Comparison of ENCODE assay signal across 27 mouse cellular contexts in the genomic region with DNA sequence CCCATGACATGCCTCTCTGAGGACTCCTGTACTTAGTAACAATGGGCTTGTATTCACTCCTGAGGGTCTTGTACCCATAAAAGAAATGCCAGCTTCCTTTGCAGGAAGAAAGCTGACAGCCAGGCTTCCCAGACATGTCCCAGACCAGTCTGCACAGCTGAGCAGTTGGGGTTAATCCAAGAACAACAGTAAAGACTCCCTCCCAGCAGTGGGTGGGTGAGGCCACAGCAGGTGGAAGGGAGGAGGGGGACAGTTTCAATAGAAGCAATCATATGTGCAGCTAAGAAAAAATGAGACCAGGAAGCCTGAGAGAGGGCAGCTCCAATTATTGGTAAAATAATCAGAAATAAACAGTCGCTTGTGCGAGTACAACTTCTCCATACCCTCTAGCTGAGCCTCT. TPM values are rescaled to one million over a fixed set of nuclear protein-coding genes. Genes with fewer than 3 reads are reported as not detected.
DNase-seq lines count a peak whose midpoint lies in the region; ATAC-seq and TF ChIP-seq lines count a peak whose summit lies in the region.
"Had no signal": no experiment of that assay in that cellular context is flagged by ENCODE, and none has a peak within 500 bp of the region (broad histone marks: within the 10 kb centered on the region; RNA-seq: fewer than 3 reads in every experiment).

No protein-coding gene starts in this region.

- H3K4me3 ChIP-seq in heart, embryonic 14.5 days (ENCODE audit: control insufficient read depth in 1 of 2, insufficient read depth in 1 of 2, low read depth in 1 of 2, low read length in 2 of 2), result no peak overlapping the region
- H3K4me3 ChIP-seq in limb, embryonic 14.5 days (replicated peaks; ENCODE audit: low read length), result no peak overlapping the region
- H3K4me3 ChIP-seq in limb, embryonic 10.5 days, result no peak overlapping the region
- H3K4me3 ChIP-seq: gastrocnemius, adult 2 months; heart, adult 2 months; hindbrain, embryonic 10.5 days; hindbrain, embryonic 15.5 days; limb, embryonic 15.5 days; liver, embryonic 13.5 days; megakaryocyte, embryonic 14.5 days; midbrain, embryonic 12.5 days; neural tube, embryonic 13.5 days had no signal

- intact Hi-C loops in heart, postnatal 14 days (cut with DNase I), result no loop called here

- H3K9me3 ChIP-seq in heart, embryonic 14.5 days (ENCODE audit: control insufficient read depth, low read length), result no peaks in the 10 kb centered on the region
- H3K9me3 ChIP-seq in limb, embryonic 14.5 days (ENCODE audit: control insufficient read depth, low read length), result no peaks in the 10 kb centered on the region
- no peaks in the 10 kb centered on the region for H3K9me3 ChIP-seq in limb, embryonic 10.5 days (replicated peaks)
- H3K9me3 ChIP-seq: hindbrain, embryonic 10.5 days; hindbrain, embryonic 15.5 days; limb, embryonic 15.5 days; liver, embryonic 13.5 days; megakaryocyte, embryonic 14.5 days; midbrain, embryonic 12.5 days; neural tube, embryonic 13.5 days had no signal

- no peaks in the 10 kb centered on the region for H3K27me3 ChIP-seq in heart, embryonic 14.5 days (ENCODE audit: control insufficient read depth, insufficient read depth, low read length)
- no peaks in the 10 kb centered on the region for H3K27me3 ChIP-seq in limb, embryonic 14.5 days (ENCODE audit: control insufficient read depth, insufficient read depth, low read length)
- no peaks in the 10 kb centered on the region for H3K27me3 ChIP-seq in limb, embryonic 10.5 days (ENCODE audit: low read depth, poor library complexity, severe bottlenecking)
- H3K27me3 ChIP-seq: hindbrain, embryonic 15.5 days; limb, embryonic 15.5 days; liver, embryonic 13.5 days; megakaryocyte, embryonic 14.5 days; midbrain, embryonic 12.5 days; neural tube, embryonic 13.5 days had no signal

- 67% methylated on average over 2 of the region's 2 CpGs for WGBS in heart, embryonic 14.5 days
- 86% methylated on average over 2 of the region's 2 CpGs for WGBS in limb, embryonic 14.5 days
- WGBS in limb, embryonic 10.5 days, result 96% methylated on average over 2 of the region's 2 CpGs

- TF ChIP-seq POLR2A in limb, embryonic 14.5 days (IDR thresholded peaks at IDR 0.05; ENCODE audit: borderline replicate concordance, extremely low read depth, insufficient read depth, insufficient read length), result no peak

- H3K9ac ChIP-seq in heart, embryonic 14.5 days (ENCODE audit: low read length), result no peak overlapping the region
- H3K9ac ChIP-seq in limb, embryonic 14.5 days (ENCODE audit: low read depth, low read length, severe bottlenecking), result no peak overlapping the region
- H3K9ac ChIP-seq: hindbrain, embryonic 15.5 days; limb, embryonic 15.5 days; liver, embryonic 13.5 days; midbrain, embryonic 12.5 days; neural tube, embryonic 13.5 days had no signal

- no peaks in the 10 kb centered on the region for H3K36me3 ChIP-seq in heart, embryonic 14.5 days (ENCODE audit: control insufficient read depth, insufficient read depth, low read length)
- no peaks in the 10 kb centered on the region for H3K36me3 ChIP-seq in limb, embryonic 14.5 days (ENCODE audit: control insufficient read depth, insufficient read depth, low read length)
- no peaks in the 10 kb centered on the region for H3K36me3 ChIP-seq in limb, embryonic 10.5 days
- H3K36me3 ChIP-seq: G1E; hindbrain, embryonic 10.5 days; hindbrain, embryonic 15.5 days; limb, embryonic 15.5 days; liver, embryonic 13.5 days; midbrain, embryonic 12.5 days; neural tube, embryonic 13.5 days had no signal

- no peak for DNase-seq in heart, postnatal 14 days
- DNase-seq in limb, embryonic 14.5 days (ENCODE audit: low spot score), result peak; percentile 10
- no peak for DNase-seq in limb, embryonic 10.5 days (ENCODE audit: low spot score)
- DNase-seq in ZHBTc4 (ENCODE audit: low read depth, low spot score), result peak; percentile 12
- DNase-seq in thymus, adult 18-20 months, result no peak
- DNase-seq: adrenal gland, postnatal 36 days; B cell, adult 2 months; gastrocnemius, adult 2 months; gastrocnemius, postnatal 36 days; heart, adult 2 months; kidney, adult 11 months; liver, embryonic 13.5 days; lung, adult 18-20 months; lung, postnatal 4 days; right cerebral cortex, postnatal 14 days had no signal

- H3K27ac ChIP-seq in heart, embryonic 14.5 days (replicated peaks in 1 of 2; ENCODE audit: control insufficient read depth in 1 of 2, insufficient read depth in 1 of 2, low read depth in 2 of 2, low read length in 2 of 2), result no peak overlapping the region
- no peak overlapping the region for H3K27ac ChIP-seq in limb, embryonic 14.5 days (replicated peaks; ENCODE audit: low read depth, low read length)
- H3K27ac ChIP-seq in limb, embryonic 10.5 days, result no peak overlapping the region
- H3K27ac ChIP-seq: gastrocnemius, adult 2 months; heart, adult 2 months; hindbrain, embryonic 10.5 days; hindbrain, embryonic 15.5 days; limb, embryonic 15.5 days; liver, embryonic 13.5 days; midbrain, embryonic 12.5 days; neural tube, embryonic 13.5 days had no signal

- ATAC-seq in heart, embryonic 14.5 days (ENCODE audit: insufficient number of reproducible peaks, insufficient read depth, low FRiP score, low read depth), result peak; percentile 72; the same call in 1 of the 2 replicates
- no peak for ATAC-seq in limb, embryonic 14.5 days (ENCODE audit: low FRiP score, low read depth)
- ATAC-seq: forebrain, embryonic 16.5 days; inflammation-experienced regulatory T-cells, adult 6 months; lung, postnatal 0 days; Patski had no signal

- no peak overlapping the region for H3K4me2 ChIP-seq in heart, embryonic 14.5 days (ENCODE audit: low read length)
- no peak overlapping the region for H3K4me2 ChIP-seq in limb, embryonic 14.5 days (replicated peaks; ENCODE audit: low read depth, low read length, severe bottlenecking)
- H3K4me2 ChIP-seq: hindbrain, embryonic 15.5 days; limb, embryonic 15.5 days; liver, embryonic 13.5 days; midbrain, embryonic 12.5 days; neural tube, embryonic 13.5 days had no signal

- peaks cover 0 to 7% of the 10 kb centered on the region in 2 experiments; a peak in 1 of 4 replicates for H3K4me1 ChIP-seq in heart, embryonic 14.5 days (ENCODE audit: control insufficient read depth in 2 of 2, insufficient read depth in 2 of 2, low read length in 2 of 2)
- no peaks in the 10 kb centered on the region for H3K4me1 ChIP-seq in limb, embryonic 14.5 days (ENCODE audit: control insufficient read depth, insufficient read depth, low read length)
- H3K4me1 ChIP-seq in limb, embryonic 10.5 days, result no peaks in the 10 kb centered on the region; the same call in 1 of the 2 replicates
- H3K4me1 ChIP-seq: hindbrain, embryonic 15.5 days; limb, embryonic 15.5 days; liver, embryonic 13.5 days; megakaryocyte, embryonic 14.5 days; neural tube, embryonic 13.5 days had no signal

RNA-seq across cellular contexts. Expression of a gene that starts 40.9 kb away (rescaled TPM):
- 0.22 and 0.31 TPM in 2 replicates for polyA plus RNA-seq in heart, embryonic 14.5 days (2014; fragmentation: Nextera tagmentation; extraction: Ambion mirVana)
- 1 to 10 TPM in 1 of 2 experiments, under 1 TPM in 1; 0.38 to 1.1 TPM for total RNA-seq in heart, postnatal 14 days (2021)
- 1.4 TPM in 2 replicates for polyA plus RNA-seq in limb, embryonic 14.5 days (2012; rRNA removed)
- polyA plus RNA-seq in limb, embryonic 14.5 days (2014; fragmentation: Nextera tagmentation; extraction: Ambion mirVana), result 0.51 and 1.1 TPM in 2 replicates
- polyA plus RNA-seq in limb, embryonic 10.5 days (2016; fragmentation: Nextera tagmentation; extraction: Ambion mirVana), result 0.06 and 0.15 TPM in 2 replicates
- polyA plus RNA-seq: G1E, Patski had no signal

Comparison
In these comparisons a context has a peak if more than half of its experiments do, and no peak if none do; other contexts are left out.
1. DNase-seq: peak in limb, embryonic 14.5 days (single experiment) and ZHBTc4 (single experiment); none in heart, postnatal 14 days (0 of 2), limb, embryonic 10.5 days (single experiment) and thymus, adult 18-20 months (0 of 2).